Mouse (Mus musculus) heart, embryonic 13.5 days (tissue): ENCODE measurements around the gene Grm3. TPM values are rescaled to one million over a fixed set of nuclear protein-coding genes. Genes with fewer than 3 reads are reported as not detected.

ENCODE experiments used
- ATAC-seq: fragments of 200-750 bp; cut with Nextera tagmentation; 2 replicates; pipeline ENCODE4 v1.8.0; 2017; ENCODE audit warnings: moderate TSS enrichment; ENCODE audit not compliant: insufficient number of reproducible peaks, low FRiP score, low TSS enrichment; ENCODE audit errors: extremely low read depth
- H3K27ac ChIP-seq: fragments of 300-500 bp; sonication (generic); replicated peaks from 2 replicates; pipeline ENCODE4 v1.5.1; 2015; ENCODE audit warnings: moderate library complexity, mild to moderate bottlenecking, inconsistent platforms
- H3K27me3 ChIP-seq: fragments of 300-500 bp; sonication (generic); replicated peaks from 2 replicates; pipeline ENCODE4 v1.6.1; 2015; ENCODE audit warnings: mild to moderate bottlenecking, inconsistent platforms
- H3K36me3 ChIP-seq: fragments of 300-500 bp; sonication (generic); 2 replicates; pipeline ENCODE4 v1.6.1; 2015; ENCODE audit warnings: mild to moderate bottlenecking, inconsistent platforms
- H3K4me1 ChIP-seq: fragments of 300-500 bp; sonication (generic); 2 replicates; pipeline ENCODE4 v1.6.1; 2015; ENCODE audit warnings: inconsistent platforms
- H3K4me2 ChIP-seq: fragments of 300-500 bp; sonication (generic); 2 replicates; pipeline ENCODE4 v1.6.1; 2015; ENCODE audit warnings: inconsistent platforms, mild to moderate bottlenecking, moderate library complexity
- H3K4me3 ChIP-seq: fragments of 300-500 bp; sonication (generic); 2 replicates; pipeline ENCODE4 v1.5.1; 2015; ENCODE audit warnings: moderate library complexity, mild to moderate bottlenecking, inconsistent platforms
- H3K9ac ChIP-seq: fragments of 300-500 bp; sonication (generic); 2 replicates; pipeline ENCODE4 v1.6.1; 2015; ENCODE audit warnings: inconsistent platforms, mild to moderate bottlenecking, moderate library complexity
- H3K9me3 ChIP-seq: fragments of 300-500 bp; sonication (generic); 2 replicates; pipeline ENCODE4 v1.6.1; 2016; ENCODE audit warnings: inconsistent platforms
- WGBS: fragments of 180-500 bp; shearing (Covaris S2); methylation state at CpG from one replicate; pipeline ENCODE4 v1.1.7; 2015; ENCODE audit warnings: mixed read lengths; 5-methylcytosine and 5-hydroxymethylcytosine counted together
- polyA plus RNA-seq: library from polyadenylated mRNA; unstranded; fragments of >200 nt; fragmentation: Nextera tagmentation; extraction: Ambion mirVana; gene quantifications from 2 replicates; pipeline ENCODE4 v1.2.1, GENCODE M21; 2015

Gene Grm3
- 0.32 TPM in 2 replicates for polyA plus RNA-seq

GRCm38 (mm10) chr5:9724956-9725600 is at the start of gene Grm3:
Gene Grm3, minus strand, starts transcription at chr5:9725170.
- Histone ChIP-seq H3K4me2 (peak within 1 kb of the TSS; percentile 94), H3K9me3 (no peaks in the 10 kb centered on the region), H3K27me3 (peaks cover 28% of the 10 kb centered on the region), H3K36me3 (no peaks in the 10 kb centered on the region), H3K9ac (peak within 1 kb of the TSS; percentile 72), H3K27ac (no peak within 1 kb of the TSS), H3K4me1 (peaks cover 20% of the 10 kb centered on the region), H3K4me3 (peak within 1 kb of the TSS; percentile 56)
- no peak for ATAC-seq
- 4% methylated on average over 25 of the region's 25 CpGs for WGBS

GRCm38 (mm10) chr5:9755751-9756150 is 30.8 kb upstream of the Grm3 start:
- H3K4me2 ChIP-seq = no peak overlapping the region
- ATAC-seq = no peak
- H3K4me1 ChIP-seq = no peaks in the 10 kb centered on the region
- no peak overlapping the region for H3K9ac ChIP-seq
- no peaks in the 10 kb centered on the region for H3K27me3 ChIP-seq
- H3K36me3 ChIP-seq = no peaks in the 10 kb centered on the region
- H3K4me3 ChIP-seq = no peak overlapping the region
- H3K9me3 ChIP-seq = no peaks in the 10 kb centered on the region
- WGBS = 68% methylated on average over 2 of the region's 2 CpGs
- no peak overlapping the region for H3K27ac ChIP-seq

- Histone ChIP-seq H3K9me3 (no peaks in the 10 kb centered on the region), H3K27me3 (no peaks in the 10 kb centered on the region), H3K9ac (no peak overlapping the region), H3K27ac (no peak overlapping the region), H3K4me1 (no peaks in the 10 kb centered on the region), H3K36me3 (no peaks in the 10 kb centered on the region), H3K4me2 (no peak overlapping the region), H3K4me3 (no peak overlapping the region)
- 77% methylated on average over 5 of the region's 5 CpGs for WGBS
- ATAC-seq = no peak
Observed at GRCm38 (mm10) chr5:9748184-9748583, 23.2 kb upstream of the Grm3 start.

- no peak for ATAC-seq
- 68% methylated on average over 5 of the region's 5 CpGs for WGBS
Observed at GRCm38 (mm10) chr5:9744120-9744519, 19.1 kb upstream of the Grm3 start.

GRCm38 (mm10) chr5:9725601-9726268 is 765 bp upstream of the Grm3 start:
- no peak for ATAC-seq
- Histone ChIP-seq H3K4me2 (peak overlapping the region; percentile 94), H3K36me3 (no peaks in the 10 kb centered on the region), H3K4me3 (peak overlapping the region; percentile 56), H3K27me3 (peaks cover 28% of the 10 kb centered on the region), H3K4me1 (peaks cover 20% of the 10 kb centered on the region), H3K9me3 (no peaks in the 10 kb centered on the region), H3K27ac (no peak overlapping the region), H3K9ac (peak overlapping the region; percentile 72)
- under 1% methylated on average over 22 of the region's 22 CpGs for WGBS

More at GRCm38 (mm10) chr5:9744120-9744519, 19.1 kb upstream of the Grm3 start:
- Histone ChIP-seq H3K4me2 (no peak overlapping the region), H3K4me1 (no peaks in the 10 kb centered on the region), H3K36me3 (no peaks in the 10 kb centered on the region), H3K9me3 (no peaks in the 10 kb centered on the region), H3K4me3 (no peak overlapping the region), H3K27ac (no peak overlapping the region), H3K9ac (no peak overlapping the region), H3K27me3 (no peaks in the 10 kb centered on the region)

GRCm38 (mm10) chr5:9724287-9724955 is 549 bp downstream of the Grm3 start:
- H3K27me3 ChIP-seq = peaks cover 28% of the 10 kb centered on the region
- peak overlapping the region; percentile 56 for H3K4me3 ChIP-seq
- peaks cover 20% of the 10 kb centered on the region for H3K4me1 ChIP-seq
- no peak overlapping the region for H3K27ac ChIP-seq
- no peaks in the 10 kb centered on the region for H3K36me3 ChIP-seq
- H3K9ac ChIP-seq = peak overlapping the region; percentile 72
- 6% methylated on average over 13 of the region's 13 CpGs for WGBS
- no peaks in the 10 kb centered on the region for H3K9me3 ChIP-seq
- H3K4me2 ChIP-seq = peak overlapping the region; percentile 94
- no peak for ATAC-seq

DNA sequence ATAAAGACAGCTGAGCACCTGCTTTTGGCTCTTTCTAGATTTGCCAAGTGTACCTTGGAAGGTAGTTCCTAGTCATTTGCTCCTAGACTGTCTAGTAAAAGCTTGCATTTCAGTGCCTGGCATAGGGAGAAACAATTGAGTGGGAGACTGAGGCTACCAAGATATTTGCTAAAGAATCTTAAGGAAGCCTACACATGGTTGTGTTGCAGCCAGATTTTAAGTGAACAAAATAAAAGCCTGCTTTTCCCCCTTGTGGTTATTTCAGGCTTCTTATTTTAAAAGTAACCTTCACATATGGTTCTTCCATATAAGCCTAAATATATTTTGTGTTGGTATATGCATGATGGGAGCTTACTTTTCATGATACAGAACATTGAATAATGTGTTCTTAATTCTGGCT is 3.8 kb downstream of the Grm3 start:
- H3K4me1 ChIP-seq = peaks cover 19% of the 10 kb centered on the region
- H3K27ac ChIP-seq = no peak overlapping the region
- no peaks in the 10 kb centered on the region for H3K36me3 ChIP-seq
- ATAC-seq = no peak
- H3K9ac ChIP-seq = no peak overlapping the region
- H3K4me2 ChIP-seq = no peak overlapping the region
- H3K4me3 ChIP-seq = no peak overlapping the region
- H3K9me3 ChIP-seq = no peaks in the 10 kb centered on the region
- peaks cover 28% of the 10 kb centered on the region for H3K27me3 ChIP-seq

GRCm38 (mm10) chr5:9716295-9716694 is 8.7 kb downstream of the Grm3 start:
- no peaks in the 10 kb centered on the region for H3K9me3 ChIP-seq
- H3K4me1 ChIP-seq = no peaks in the 10 kb centered on the region
- no peak overlapping the region for H3K9ac ChIP-seq
- 73% methylated on average over 5 of the region's 5 CpGs for WGBS
- no peak for ATAC-seq
- H3K4me3 ChIP-seq = no peak overlapping the region
- no peak overlapping the region for H3K4me2 ChIP-seq
- no peaks in the 10 kb centered on the region for H3K36me3 ChIP-seq
- H3K27ac ChIP-seq = no peak overlapping the region
- no peaks in the 10 kb centered on the region for H3K27me3 ChIP-seq

- WGBS = 86% methylated on average over 1 of the region's 1 CpGs
- H3K4me2 ChIP-seq = no peak overlapping the region
- no peak overlapping the region for H3K27ac ChIP-seq
- H3K9me3 ChIP-seq = no peaks in the 10 kb centered on the region
- H3K27me3 ChIP-seq = no peaks in the 10 kb centered on the region
- H3K4me1 ChIP-seq = no peaks in the 10 kb centered on the region
- no peak for ATAC-seq
- no peak overlapping the region for H3K9ac ChIP-seq
- no peak overlapping the region for H3K4me3 ChIP-seq
- no peaks in the 10 kb centered on the region for H3K36me3 ChIP-seq
Observed at GRCm38 (mm10) chr5:9707096-9707495, 17.9 kb downstream of the Grm3 start.

GRCm38 (mm10) chr5:9703385-9704009 is 21.5 kb downstream of the Grm3 start:
- ATAC-seq = no peak
- Histone ChIP-seq H3K9me3 (no peaks in the 10 kb centered on the region), H3K4me3 (no peak overlapping the region), H3K4me1 (no peaks in the 10 kb centered on the region), H3K9ac (no peak overlapping the region), H3K27ac (no peak overlapping the region), H3K4me2 (no peak overlapping the region), H3K27me3 (no peaks in the 10 kb centered on the region), H3K36me3 (no peaks in the 10 kb centered on the region)
- WGBS = 38% methylated on average over 3 of the region's 3 CpGs

- no peaks in the 10 kb centered on the region for H3K9me3 ChIP-seq
- no peak overlapping the region for H3K9ac ChIP-seq
- no peak overlapping the region for H3K27ac ChIP-seq
- no peaks in the 10 kb centered on the region for H3K4me1 ChIP-seq
- no peak overlapping the region for H3K4me3 ChIP-seq
- H3K36me3 ChIP-seq = no peaks in the 10 kb centered on the region
- no peaks in the 10 kb centered on the region for H3K27me3 ChIP-seq
- H3K4me2 ChIP-seq = no peak overlapping the region
- no peak for ATAC-seq
- 20% methylated on average over 3 of the region's 3 CpGs for WGBS
Observed at GRCm38 (mm10) chr5:9702656-9703384, 22.1 kb downstream of the Grm3 start.
